Mouse (Mus musculus) MEL (cell line): ENCODE measurements around the gene Kcnc4. TPM values are rescaled to one million over a fixed set of nuclear protein-coding genes. Genes with fewer than 3 reads are reported as not detected.

Experiments used
- DNase-seq: peaks from one replicate; pipeline ENCODE4 v3.0.0; 2011; ENCODE audit warnings: low read depth, low spot score
- H3K27ac ChIP-seq: 2 replicates; pipeline ENCODE4 v1.5.1; 2012; ENCODE audit warnings: low read depth, mild to moderate bottlenecking, control low read depth, low read length, moderate library complexity; ENCODE audit not compliant: control insufficient read depth
- H3K27me3 ChIP-seq, 2 experiments: fragments of 150-350 bp in 1 of 2; sonication (generic) in 1 of 2; 2 replicates each; pipeline ENCODE4 v1.6.1; 2012; ENCODE audit warnings: low read length in 2 of 2, mild to moderate bottlenecking in 2 of 2, improper control_type of control experiment in 1 of 2, moderate library complexity in 1 of 2; ENCODE audit not compliant: insufficient read depth in 2 of 2, control insufficient read depth in 1 of 2
- H3K36me3 ChIP-seq, 2 experiments: 2 replicates each; pipeline ENCODE4 v1.6.1; 2012 to 2014; ENCODE audit warnings: low read length in 2 of 2, improper control_type of control experiment in 1 of 2, inconsistent platforms in 1 of 2, mild to moderate bottlenecking in 1 of 2; ENCODE audit not compliant: insufficient read depth in 2 of 2, control insufficient read depth in 1 of 2
- H3K4me1 ChIP-seq, 2 experiments: fragments of 150-350 bp in 1 of 2; sonication (generic) in 1 of 2; 2 replicates each; pipeline ENCODE4 v1.6.1; 2012; ENCODE audit warnings: low read length in 2 of 2, improper control_type of control experiment in 1 of 2, mild to moderate bottlenecking in 1 of 2; ENCODE audit not compliant: insufficient read depth in 2 of 2, control insufficient read depth in 1 of 2
- H3K4me3 ChIP-seq, 2 experiments: fragments of 150-350 bp in 1 of 2; sonication (generic) in 1 of 2; 2 replicates each; pipeline ENCODE4 v1.5.1; 2012; ENCODE audit warnings: low read depth in 2 of 2, low read length in 2 of 2, mild to moderate bottlenecking in 2 of 2, moderate library complexity in 2 of 2, control low read depth in 1 of 2, improper control_type of control experiment in 1 of 2; ENCODE audit not compliant: control insufficient read depth in 1 of 2, insufficient read depth in 1 of 2
- H3K79me2 ChIP-seq: 2 replicates; pipeline ENCODE4 v1.6.1; 2012; ENCODE audit warnings: mild to moderate bottlenecking, low read length, moderate library complexity; ENCODE audit not compliant: control insufficient read depth, poor library complexity, insufficient read depth
- H3K9ac ChIP-seq: 2 replicates; pipeline ENCODE4 v1.6.1; 2012; ENCODE audit warnings: low read depth, mild to moderate bottlenecking, control low read depth, low read length, moderate library complexity; ENCODE audit not compliant: control insufficient read depth, poor library complexity, severe bottlenecking
- H3K9me3 ChIP-seq: fragments of 150-350 bp; sonication (generic); replicated peaks from 2 replicates; pipeline ENCODE4 v1.6.1; 2012; ENCODE audit warnings: mild to moderate bottlenecking, low read length, improper control_type of control experiment, moderate library complexity; ENCODE audit not compliant: insufficient read depth
- CHD1 ChIP-seq: IDR thresholded peaks from 2 replicates; pipeline ENCODE4 v1.6.1; 2012; ENCODE audit warnings: low read depth, mild to moderate bottlenecking, inconsistent platforms, low read length, improper control_type of control experiment
- CHD2 ChIP-seq: IDR thresholded peaks from 2 replicates; pipeline ENCODE4 v1.6.1; 2011; ENCODE audit warnings: low read length, improper control_type of control experiment
- CTCF ChIP-seq, 3 experiments: IDR thresholded peaks in 2 of 3; conservative IDR thresholded peaks in 1 of 3; 2 replicates each; pipeline ENCODE4 v1.5.1; 2011 to 2012; ENCODE audit warnings: low read length in 3 of 3, low read depth in 2 of 3, mild to moderate bottlenecking in 2 of 3, improper control_type of control experiment in 1 of 3, inconsistent platforms in 1 of 3, mixed read lengths in 1 of 3, moderate library complexity in 1 of 3; ENCODE audit not compliant: control insufficient read depth in 1 of 3, insufficient read depth in 1 of 3, poor library complexity in 1 of 3, severe bottlenecking in 1 of 3
- E2F4 ChIP-seq: IDR thresholded peaks from 2 replicates; pipeline ENCODE4 v1.6.1; 2011; ENCODE audit warnings: low read depth, low read length, improper control_type of control experiment, borderline replicate concordance
- ELF1 ChIP-seq: IDR thresholded peaks from 2 replicates; pipeline ENCODE4 v1.6.1; 2014; ENCODE audit warnings: low read depth, mild to moderate bottlenecking, inconsistent platforms, low read length, improper control_type of control experiment, moderate library complexity
- ETS1 ChIP-seq: IDR thresholded peaks from 2 replicates; pipeline ENCODE4 v1.6.1; 2012; ENCODE audit warnings: low read depth, mild to moderate bottlenecking, inconsistent platforms, low read length, improper control_type of control experiment, moderate library complexity
- GABPA ChIP-seq: IDR thresholded peaks from 2 replicates; pipeline ENCODE4 v1.6.1; 2012; ENCODE audit warnings: low read depth, mild to moderate bottlenecking, inconsistent platforms, low read length, improper control_type of control experiment, moderate library complexity
- GATA1 ChIP-seq: IDR thresholded peaks from 2 replicates; pipeline ENCODE4 v1.6.1; 2011; ENCODE audit warnings: low read depth, low read length, improper control_type of control experiment
- JUND ChIP-seq: IDR thresholded peaks from 2 replicates; pipeline ENCODE4 v1.6.1; 2011; ENCODE audit warnings: low read depth, mild to moderate bottlenecking, improper control_type of control experiment, low read length
- MAFK ChIP-seq: IDR thresholded peaks from 2 replicates; pipeline ENCODE4 v1.6.1; 2011; ENCODE audit warnings: low read depth, mild to moderate bottlenecking, low read length, improper control_type of control experiment, borderline replicate concordance
- MAX ChIP-seq: IDR thresholded peaks from 2 replicates; pipeline ENCODE4 v1.6.1; 2011; ENCODE audit warnings: low read length, improper control_type of control experiment
- MAZ ChIP-seq: IDR thresholded peaks from 2 replicates; pipeline ENCODE4 v1.6.1; 2012; ENCODE audit warnings: low read depth, mild to moderate bottlenecking, inconsistent platforms, low read length, improper control_type of control experiment
- MYC ChIP-seq: IDR thresholded peaks from 2 replicates; pipeline ENCODE4 v1.6.1; 2011; ENCODE audit warnings: low read depth, mild to moderate bottlenecking, low read length, improper control_type of control experiment, moderate library complexity
- NELFE ChIP-seq: IDR thresholded peaks from 2 replicates; pipeline ENCODE4 v1.6.1; 2011; ENCODE audit warnings: low read depth, low read length, improper control_type of control experiment
- POLR2A ChIP-seq, 2 experiments: IDR thresholded peaks; 2 replicates each; pipeline ENCODE4 v1.6.1; 2011 to 2012; ENCODE audit warnings: low read length in 2 of 2, mild to moderate bottlenecking in 2 of 2, control low read depth in 1 of 2, improper control_type of control experiment in 1 of 2, low read depth in 1 of 2, moderate library complexity in 1 of 2; ENCODE audit not compliant: control insufficient read depth in 1 of 2, insufficient read depth in 1 of 2, poor library complexity in 1 of 2
- POLR2AphosphoS5 ChIP-seq: IDR thresholded peaks from 2 replicates; pipeline ENCODE4 v1.6.1; 2012; ENCODE audit warnings: low read depth, borderline replicate concordance, mild to moderate bottlenecking, inconsistent platforms, low read length, moderate library complexity, mixed read lengths
- RAD21 ChIP-seq: IDR thresholded peaks from 2 replicates; pipeline ENCODE4 v1.6.1; 2011; ENCODE audit warnings: mild to moderate bottlenecking, low read depth, low read length, improper control_type of control experiment
- RCOR1 ChIP-seq: IDR thresholded peaks from 2 replicates; pipeline ENCODE4 v1.6.1; 2012; ENCODE audit warnings: low read depth, mild to moderate bottlenecking, inconsistent platforms, low read length, improper control_type of control experiment
- SMC3 ChIP-seq: IDR thresholded peaks from 2 replicates; pipeline ENCODE4 v1.6.1; 2011; ENCODE audit warnings: low read depth, low read length, improper control_type of control experiment
- TCF12 ChIP-seq: IDR thresholded peaks from 2 replicates; pipeline ENCODE4 v1.6.1; 2014; ENCODE audit warnings: low read depth, mild to moderate bottlenecking, inconsistent platforms, low read length, improper control_type of control experiment, moderate library complexity
- UBTF ChIP-seq: IDR thresholded peaks from 2 replicates; pipeline ENCODE4 v1.6.1; 2012; ENCODE audit warnings: low read depth, mild to moderate bottlenecking, inconsistent platforms, low read length, improper control_type of control experiment, moderate library complexity, borderline replicate concordance; ENCODE audit not compliant: insufficient read depth
- USF1 ChIP-seq: IDR thresholded peaks from 2 replicates; pipeline ENCODE4 v1.6.1; 2014; ENCODE audit warnings: low read depth, mild to moderate bottlenecking, inconsistent platforms, low read length, improper control_type of control experiment, moderate library complexity
- USF2 ChIP-seq, 2 experiments: IDR thresholded peaks; 2 replicates each; pipeline ENCODE4 v1.6.1; 2011 to 2012; ENCODE audit warnings: improper control_type of control experiment in 2 of 2, low read length in 2 of 2, borderline replicate concordance in 1 of 2, inconsistent platforms in 1 of 2, low read depth in 1 of 2, mild to moderate bottlenecking in 1 of 2; ENCODE audit not compliant: insufficient read depth in 1 of 2
- ZC3H11A ChIP-seq: IDR thresholded peaks from 2 replicates; pipeline ENCODE4 v1.6.1; 2012; ENCODE audit warnings: low read depth, mild to moderate bottlenecking, inconsistent platforms, low read length, improper control_type of control experiment
- ZKSCAN1 ChIP-seq: IDR thresholded peaks from 2 replicates; pipeline ENCODE4 v1.6.1; 2012; ENCODE audit warnings: low read depth, mild to moderate bottlenecking, inconsistent platforms, low read length, improper control_type of control experiment, moderate library complexity
- ZMIZ1 ChIP-seq: IDR thresholded peaks from 2 replicates; pipeline ENCODE4 v1.6.1; 2012; ENCODE audit warnings: low read depth, mild to moderate bottlenecking, inconsistent platforms, low read length, improper control_type of control experiment, moderate library complexity
- ZNF384 ChIP-seq: IDR thresholded peaks from 2 replicates; pipeline ENCODE4 v1.6.1; 2012; ENCODE audit warnings: low read depth, mild to moderate bottlenecking, inconsistent platforms, low read length, improper control_type of control experiment
- polyA plus RNA-seq, 2 experiments: library from polyadenylated mRNA; stranded (reverse) in 1 of 2; unstranded in 1 of 2; fragments of >175 nt in 1 of 2; fragments of >200 nt in 1 of 2; gene quantifications; 2 replicates each; pipeline versions ENCODE4 v1.2.1 to v1.2.4; 2012; ENCODE audit warnings: low replicate concordance in 2 of 2, low read depth in 1 of 2; ENCODE audit not compliant: insufficient read length in 2 of 2, insufficient read depth in 1 of 2, missing spikeins in 1 of 2
- total RNA-seq: library from RNA; depleted of rRNA; stranded (reverse); fragments of 300-350 nt; gene quantifications from 2 replicates; pipeline ENCODE4 v1.2.3, GENCODE M21; 2012

The Kcnc4 gene
- total and polyA plus RNA-seq, 3 experiments = not detected

GRCm38 (mm10) chr3:107480660-107481059, 21.3 kb upstream of the Kcnc4 start:
- Histone ChIP-seq H3K27me3 (peaks cover 2 to 8% of the 10 kb centered on the region in 2 experiments; a peak in 2 of 4 replicates), H3K9ac (no peak overlapping the region), H3K27ac (no peak overlapping the region), H3K4me1 (no peaks in the 10 kb centered on the region), H3K79me2 (no peaks in the 10 kb centered on the region), H3K36me3 (no peaks in the 10 kb centered on the region), H3K9me3 (no peaks in the 10 kb centered on the region), H3K4me3 (no peak overlapping the region)
- no peak for TF ChIP-seq CHD2
- no peak for TF ChIP-seq GATA1
- no peak for TF ChIP-seq POLR2A (IDR thresholded peaks at IDR 0.05; ENCODE audit: control insufficient read depth in 1 of 2, insufficient read depth in 1 of 2, low read depth in 1 of 2, low read length in 2 of 2, poor library complexity in 1 of 2)
- no peak for TF ChIP-seq ZKSCAN1
- no peak for TF ChIP-seq RAD21
- no peak for TF ChIP-seq USF1
- TF ChIP-seq NELFE = no peak
- TF ChIP-seq CHD1 = no peak
- no peak for TF ChIP-seq MAX
- no peak for TF ChIP-seq UBTF
- no peak for TF ChIP-seq ZNF384
- peak; percentile 42 for DNase-seq

GRCm38 (mm10) chr3:107472198-107472597, 12.8 kb upstream of the Kcnc4 start:
- Histone ChIP-seq H3K36me3 (no peaks in the 10 kb centered on the region), H3K9me3 (no peaks in the 10 kb centered on the region), H3K4me1 (no peaks in the 10 kb centered on the region), H3K27me3 (no peaks in the 10 kb centered on the region), H3K79me2 (no peaks in the 10 kb centered on the region), H3K9ac (no peak overlapping the region), H3K27ac (no peak overlapping the region), H3K4me3 (no peak overlapping the region)
- TF ChIP-seq UBTF (no peak), SMC3 (peak; percentile 82), MAZ (no peak), RAD21 (peak; percentile 60), POLR2AphosphoS5 (no peak), CTCF (IDR thresholded peaks at IDR 0.05 in 2 of 3, conservative IDR thresholded peaks at IDR 0.05 in 1 of 3; ENCODE audit: control insufficient read depth in 1 of 3, insufficient read depth in 1 of 3, low read depth in 2 of 3, low read length in 3 of 3, poor library complexity in 1 of 3, severe bottlenecking in 1 of 3) (peak; percentile 81 to 93 (median 89)), ZC3H11A (peak; percentile 50), USF1 (no peak), CHD2 (no peak), JUND (no peak)
- peak; percentile 47 for DNase-seq

GRCm38 (mm10) chr3:107469059-107469458, 9.7 kb upstream of the Kcnc4 start:
- no peaks in the 10 kb centered on the region for H3K4me1 ChIP-seq
- no peaks in the 10 kb centered on the region for H3K79me2 ChIP-seq
- H3K4me3 ChIP-seq = no peak overlapping the region
- H3K9ac ChIP-seq = no peak overlapping the region
- H3K36me3 ChIP-seq = no peaks in the 10 kb centered on the region
- H3K27me3 ChIP-seq = no peaks in the 10 kb centered on the region
- DNase-seq = no peak
- no peaks in the 10 kb centered on the region for H3K9me3 ChIP-seq
- no peak overlapping the region for H3K27ac ChIP-seq
- TF ChIP-seq ELF1 (no peak), ZMIZ1 (no peak), RCOR1 (no peak), MAFK (no peak), ETS1 (no peak), MYC (no peak), TCF12 (no peak), POLR2A (IDR thresholded peaks at IDR 0.05; ENCODE audit: control insufficient read depth in 1 of 2, insufficient read depth in 1 of 2, low read depth in 1 of 2, low read length in 2 of 2, poor library complexity in 1 of 2) (no peak), CHD1 (no peak), ZKSCAN1 (no peak), USF2 (IDR thresholded peaks at IDR 0.05; ENCODE audit: borderline replicate concordance in 1 of 2, insufficient read depth in 1 of 2, low read depth in 1 of 2, low read length in 2 of 2) (no peak), E2F4 (no peak), UBTF (no peak), GABPA (no peak), MAZ (no peak), MAX (no peak)
